Mouse (Mus musculus): Measurements from ENCODE around the gene Hist1h4f. TPM values are rescaled to one million over a fixed set of nuclear protein-coding genes. Genes with fewer than 3 reads are reported as not detected.
"Not testable (repeated sequence)": the region's sequence is repeated elsewhere in the genome, so short reads cannot be mapped to it uniquely, and the experiment has no call there.

Gene Hist1h4f
- total RNA-seq, 1 experiment from 2014 or later, result 15.2 TPM

DNA sequence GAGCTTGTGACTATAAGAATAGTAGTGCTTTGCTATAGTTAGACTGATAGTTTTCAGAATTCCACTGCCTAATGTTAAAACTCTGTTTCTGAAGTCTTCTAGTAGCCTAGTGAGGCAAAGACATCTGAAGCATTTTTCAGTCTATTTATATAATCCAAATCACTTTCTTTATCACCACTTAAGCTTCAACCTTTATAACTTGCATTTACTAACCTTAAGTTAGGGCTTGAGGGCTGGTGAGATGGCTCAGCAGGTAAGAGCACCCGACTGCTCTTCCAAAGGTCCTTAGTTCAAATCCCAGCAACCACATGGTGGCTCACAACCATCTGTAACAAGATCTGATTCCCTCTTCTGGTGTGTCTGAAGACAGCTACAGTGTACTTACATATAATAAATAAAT, 11.6 kb downstream of the Hist1h4f start:
- ATAC-seq (ENCODE audit: extremely low read depth, insufficient number of reproducible peaks, low FRiP score, poor library complexity, severe bottlenecking), result not testable (repeated sequence)

DNA sequence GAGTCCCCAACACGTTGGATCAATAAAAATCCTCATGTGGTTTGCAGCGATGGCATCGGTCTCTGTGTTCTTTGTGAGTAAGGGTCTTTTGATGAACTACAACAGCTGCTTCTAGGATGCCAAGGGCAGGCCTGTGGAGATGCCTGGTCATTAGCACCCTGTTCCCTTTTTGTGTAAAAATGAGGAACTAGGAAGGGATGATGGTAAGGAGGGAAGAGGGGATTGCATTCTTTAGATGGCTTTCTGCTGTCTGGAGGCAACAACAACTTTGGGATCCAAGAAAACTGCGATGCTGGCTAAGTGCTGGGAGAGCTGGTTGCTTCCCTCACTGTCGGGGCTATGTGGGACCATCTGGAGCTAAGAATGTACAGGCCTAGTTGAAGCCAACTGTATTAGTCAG, 13.2 kb downstream of the Hist1h4f start:
- ATAC-seq (ENCODE audit: extremely low read depth, insufficient number of reproducible peaks, low FRiP score, poor library complexity, severe bottlenecking), result no peak

DNA sequence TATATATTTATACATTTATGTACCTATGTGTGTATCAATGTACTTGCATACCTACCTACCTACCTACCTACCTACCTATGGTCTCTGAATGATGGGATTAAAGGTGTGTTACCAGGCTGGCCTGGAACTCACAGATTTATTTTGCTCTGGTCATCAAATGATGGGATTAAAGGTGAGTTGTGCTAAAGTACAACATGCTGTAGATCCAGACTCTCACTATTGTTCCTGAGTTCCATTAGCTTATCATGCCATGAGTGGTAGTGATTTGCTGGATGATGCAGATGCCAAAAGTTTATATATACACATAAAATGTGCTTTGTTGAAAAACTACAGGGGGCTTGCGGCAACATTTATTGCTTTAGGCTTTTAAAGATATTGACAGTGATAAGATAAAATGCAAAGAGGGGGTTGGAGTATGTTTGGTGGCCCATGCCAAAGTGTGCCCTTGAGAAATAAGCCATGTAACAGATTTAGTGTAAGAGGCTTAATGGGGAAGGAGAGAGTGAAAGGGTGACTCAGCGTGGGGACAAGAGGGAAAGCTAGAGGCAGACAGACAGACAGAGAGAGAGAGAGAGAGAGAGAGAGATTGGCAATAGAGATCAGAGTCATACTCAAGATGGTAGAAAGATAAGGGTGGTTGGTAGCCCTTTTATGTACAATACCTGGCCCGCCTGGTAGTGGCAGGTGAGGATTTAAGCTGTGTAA, 14.3 kb downstream of the Hist1h4f start:
- no peak for ATAC-seq (ENCODE audit: extremely low read depth, insufficient number of reproducible peaks, low FRiP score, poor library complexity, severe bottlenecking)

DNA sequence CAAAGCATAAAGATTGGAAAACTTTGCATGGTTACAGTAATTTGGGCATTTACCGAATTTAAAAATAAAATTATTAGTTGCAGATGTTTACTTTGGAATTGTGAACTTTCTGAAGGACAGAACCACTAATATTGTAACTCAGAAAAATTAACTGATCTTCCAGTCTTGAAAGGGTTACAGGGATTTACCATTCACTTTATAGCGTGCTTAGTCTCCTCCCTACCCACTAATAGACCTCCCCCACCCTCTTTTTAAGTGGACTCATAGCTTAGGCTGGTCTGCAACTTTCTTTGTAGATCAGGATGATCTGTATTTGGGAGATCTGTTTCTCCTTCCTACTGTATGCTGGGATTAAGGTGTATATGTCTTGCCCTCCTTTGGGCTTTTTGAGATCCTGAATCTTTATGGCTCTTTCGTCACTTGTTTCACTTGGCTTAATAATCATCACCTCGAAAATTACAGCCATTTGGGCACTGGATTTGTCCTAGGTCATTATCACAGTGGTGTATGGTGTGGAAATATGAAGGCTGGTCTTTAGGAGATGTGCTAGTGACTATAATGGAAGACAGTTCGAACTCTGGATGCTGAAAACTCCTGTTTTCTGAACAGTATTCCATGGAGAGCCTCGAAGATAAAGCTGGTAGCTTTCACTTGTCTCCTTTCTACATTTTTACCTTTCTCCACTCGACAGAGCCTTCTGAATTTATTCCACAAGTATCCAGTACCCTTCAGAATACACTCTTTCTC, 15.2 kb downstream of the Hist1h4f start:
- no peak for ATAC-seq (ENCODE audit: extremely low read depth, insufficient number of reproducible peaks, low FRiP score, poor library complexity, severe bottlenecking)

DNA sequence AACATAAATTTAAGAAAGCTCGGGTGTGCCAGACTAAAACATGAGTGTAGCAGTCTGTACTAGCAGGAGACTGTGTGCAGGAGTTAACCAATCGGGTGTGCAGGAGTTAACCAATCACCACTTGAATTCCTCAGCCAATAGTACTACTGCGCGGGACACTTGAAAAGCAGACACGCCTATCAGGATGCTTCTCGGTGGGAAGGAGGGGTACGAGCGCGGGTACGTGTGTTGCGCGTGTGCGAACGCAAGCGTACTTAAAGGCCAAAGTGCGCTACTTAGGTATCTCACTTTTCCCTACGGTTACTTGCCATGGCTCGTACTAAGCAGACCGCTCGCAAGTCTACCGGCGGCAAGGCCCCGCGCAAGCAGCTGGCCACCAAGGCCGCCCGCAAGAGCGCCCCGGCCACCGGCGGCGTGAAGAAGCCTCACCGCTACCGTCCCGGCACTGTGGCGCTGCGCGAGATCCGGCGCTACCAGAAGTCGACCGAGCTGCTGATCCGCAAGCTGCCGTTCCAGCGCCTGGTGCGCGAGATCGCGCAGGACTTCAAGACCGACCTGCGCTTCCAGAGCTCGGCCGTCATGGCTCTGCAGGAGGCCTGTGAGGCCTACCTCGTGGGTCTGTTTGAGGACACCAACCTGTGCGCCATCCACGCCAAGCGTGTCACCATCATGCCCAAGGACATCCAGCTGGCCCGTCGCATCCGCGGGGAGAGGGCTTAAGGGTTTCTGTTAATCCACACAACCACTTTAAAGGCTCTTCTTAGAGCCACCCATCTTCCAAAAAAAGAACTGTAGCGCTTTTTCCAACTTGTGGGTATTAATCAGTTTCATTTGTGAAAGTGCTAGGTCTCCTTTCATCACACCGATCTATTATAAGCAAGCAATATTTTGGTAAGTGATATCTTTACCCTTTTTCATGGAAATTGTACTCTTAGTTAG, 16.0 kb downstream of the Hist1h4f start, which contains the start of gene Hist1h3g:
Gene Hist1h3g, plus strand, starts transcription at position 286 of the 939 bp plus-strand sequence.
- peak; percentile 75 for ATAC-seq (ENCODE audit: extremely low read depth, insufficient number of reproducible peaks, low FRiP score, poor library complexity, severe bottlenecking)

DNA sequence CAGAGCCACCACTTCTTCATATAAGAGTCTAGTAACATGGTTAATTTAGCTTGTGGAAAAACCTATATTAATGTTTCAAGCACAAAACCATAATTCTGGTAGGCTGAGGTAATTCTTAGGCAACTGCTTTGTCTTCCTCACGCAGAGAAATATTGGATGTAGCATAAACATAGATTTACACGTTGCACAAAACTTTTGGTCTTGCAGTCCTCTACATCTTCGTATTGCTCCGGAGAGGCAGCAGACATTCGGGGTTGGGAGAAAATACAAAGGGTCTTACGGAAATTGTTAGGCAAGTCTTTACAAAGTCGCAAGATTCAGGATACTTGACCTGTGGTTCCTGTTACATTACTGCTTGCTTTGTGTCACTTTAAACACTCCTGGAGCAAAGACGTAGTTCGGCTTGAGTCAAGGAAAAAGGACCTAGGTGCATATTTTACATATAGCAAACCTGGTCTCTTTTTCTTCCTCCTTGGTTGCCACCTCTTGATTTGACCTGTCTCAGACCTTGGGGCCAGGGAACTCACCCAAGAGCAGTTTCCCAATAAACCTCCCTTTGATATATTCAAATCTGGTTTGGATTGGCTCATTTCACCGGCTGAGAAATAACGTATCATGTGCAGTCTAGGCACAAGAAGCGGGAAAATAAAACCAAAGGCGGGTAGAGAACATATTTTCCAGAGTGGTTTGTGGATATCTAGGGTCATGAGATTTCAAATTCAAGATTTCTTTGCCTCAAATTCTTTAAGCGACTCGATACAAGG, 16.9 kb downstream of the Hist1h4f start:
- ATAC-seq (ENCODE audit: extremely low read depth, insufficient number of reproducible peaks, low FRiP score, poor library complexity, severe bottlenecking), result no peak

DNA sequence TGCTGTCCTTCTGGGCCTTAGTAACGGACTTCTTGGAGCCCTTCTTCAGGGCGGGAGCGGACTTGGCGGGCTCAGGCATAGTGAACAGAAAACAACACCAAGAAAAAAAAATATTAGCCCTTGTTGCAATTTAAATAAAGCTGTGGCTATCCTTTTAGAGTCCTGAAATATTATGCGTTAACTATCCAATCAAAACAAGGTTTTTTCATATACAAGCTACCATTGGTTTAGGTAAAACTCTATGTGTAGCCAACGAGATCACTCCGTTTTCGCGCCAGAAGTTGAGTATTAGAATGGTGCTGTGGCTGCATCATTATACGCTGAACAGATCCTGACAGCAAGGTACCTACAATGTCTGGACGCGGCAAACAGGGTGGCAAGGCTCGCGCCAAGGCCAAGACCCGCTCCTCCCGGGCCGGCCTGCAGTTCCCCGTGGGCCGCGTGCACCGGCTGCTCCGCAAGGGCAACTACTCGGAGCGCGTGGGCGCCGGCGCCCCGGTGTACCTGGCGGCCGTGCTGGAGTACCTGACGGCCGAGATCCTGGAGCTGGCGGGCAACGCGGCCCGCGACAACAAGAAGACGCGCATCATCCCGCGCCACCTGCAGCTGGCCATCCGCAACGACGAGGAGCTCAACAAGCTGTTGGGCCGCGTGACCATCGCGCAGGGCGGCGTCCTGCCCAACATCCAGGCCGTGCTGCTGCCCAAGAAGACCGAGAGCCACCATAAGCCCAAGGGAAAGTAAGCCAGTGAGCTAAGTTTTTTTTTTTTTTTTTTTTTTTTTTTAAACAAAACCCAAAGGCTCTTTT, 17.7 kb downstream of the Hist1h4f start, which contains the start of gene Hist1h2af:
Gene Hist1h2af, plus strand, starts transcription at position 347 of the 808 bp plus-strand sequence.
- ATAC-seq (ENCODE audit: extremely low read depth, insufficient number of reproducible peaks, low FRiP score, poor library complexity, severe bottlenecking), result peak; percentile 41; the same call in 1 of the 2 replicates

DNA sequence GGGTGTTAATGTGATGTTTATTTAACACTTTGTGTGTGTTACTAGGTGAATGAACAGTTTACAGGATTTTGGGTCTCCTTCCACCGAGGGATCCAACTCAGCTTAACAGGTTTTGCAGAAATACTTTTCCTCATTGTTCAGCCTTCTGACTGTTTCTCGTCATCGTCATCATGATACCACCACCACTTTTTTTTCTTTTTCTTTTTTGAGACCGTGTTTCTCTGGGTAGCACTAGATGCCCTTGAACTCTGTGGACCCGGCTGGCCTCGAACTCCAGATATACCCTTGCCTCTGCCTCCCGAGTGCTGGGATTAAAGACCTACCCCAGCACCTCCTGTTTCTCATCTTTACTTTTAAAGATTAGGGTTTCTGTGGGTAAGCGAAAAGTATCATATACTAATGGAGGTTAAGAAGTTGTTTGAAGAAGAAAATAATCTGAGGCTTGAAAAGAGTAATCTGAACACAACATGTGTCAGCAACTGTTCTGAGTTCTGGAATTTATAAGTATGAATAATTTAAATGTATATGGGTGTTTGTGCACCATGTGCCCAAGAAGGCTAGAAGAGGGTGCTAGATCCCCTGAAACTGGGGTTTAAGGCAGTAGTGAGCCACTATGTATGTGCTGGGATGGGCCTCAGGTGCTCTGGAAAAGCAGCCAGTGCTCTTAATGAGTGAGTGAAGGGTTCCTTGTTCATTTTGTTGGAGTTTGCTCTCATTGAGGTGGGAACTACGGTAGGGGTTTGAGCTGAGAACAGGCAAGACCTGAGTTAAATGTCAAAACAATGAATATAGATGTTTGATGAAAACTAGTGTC, 19.0 kb downstream of the Hist1h4f start:
- no peak for ATAC-seq (ENCODE audit: extremely low read depth, insufficient number of reproducible peaks, low FRiP score, poor library complexity, severe bottlenecking)

DNA sequence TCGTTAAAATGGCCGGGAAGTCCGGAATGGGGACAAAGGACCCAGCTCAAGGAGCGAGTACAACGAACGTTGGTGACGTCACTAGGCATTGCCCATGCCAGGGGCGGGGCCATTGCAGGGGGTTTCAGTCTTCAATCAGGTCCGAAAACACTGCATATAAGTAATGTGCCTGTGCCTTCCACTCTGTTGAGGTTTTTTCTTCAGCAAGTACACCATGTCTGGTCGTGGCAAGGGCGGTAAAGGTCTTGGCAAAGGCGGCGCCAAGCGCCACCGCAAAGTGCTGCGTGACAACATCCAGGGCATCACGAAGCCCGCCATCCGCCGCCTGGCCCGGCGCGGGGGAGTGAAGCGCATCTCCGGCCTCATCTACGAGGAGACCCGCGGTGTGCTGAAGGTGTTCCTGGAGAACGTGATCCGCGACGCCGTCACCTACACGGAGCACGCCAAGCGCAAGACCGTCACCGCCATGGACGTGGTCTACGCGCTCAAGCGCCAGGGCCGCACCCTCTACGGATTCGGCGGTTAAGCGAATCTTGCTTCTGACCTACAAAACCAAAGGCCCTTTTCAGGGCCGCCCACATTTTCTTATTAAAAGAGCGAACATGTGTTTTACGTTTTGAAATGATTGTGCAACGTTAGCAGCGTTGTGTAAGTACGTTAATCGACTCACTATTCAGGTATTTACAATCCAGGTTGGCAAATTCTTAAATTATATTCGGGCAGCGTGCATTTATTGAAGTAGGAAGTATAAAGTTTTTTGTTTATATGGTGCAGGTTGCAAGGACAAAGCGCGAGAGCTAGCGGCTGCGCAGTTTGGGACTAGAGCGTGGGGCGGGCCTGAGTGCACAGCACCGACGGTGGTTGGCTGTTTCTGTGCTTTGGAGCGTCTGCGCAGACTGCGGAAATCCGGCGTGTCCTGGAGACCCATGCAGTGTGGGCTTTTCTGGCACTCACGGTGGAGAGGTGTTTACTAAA, 20.3 kb downstream of the Hist1h4f start, which contains the start of gene Hist1h4h:
Gene Hist1h4h, plus strand, starts transcription at position 150 of the 975 bp plus-strand sequence.
- peak; percentile 77 for ATAC-seq (ENCODE audit: extremely low read depth, insufficient number of reproducible peaks, low FRiP score, poor library complexity, severe bottlenecking)

DNA sequence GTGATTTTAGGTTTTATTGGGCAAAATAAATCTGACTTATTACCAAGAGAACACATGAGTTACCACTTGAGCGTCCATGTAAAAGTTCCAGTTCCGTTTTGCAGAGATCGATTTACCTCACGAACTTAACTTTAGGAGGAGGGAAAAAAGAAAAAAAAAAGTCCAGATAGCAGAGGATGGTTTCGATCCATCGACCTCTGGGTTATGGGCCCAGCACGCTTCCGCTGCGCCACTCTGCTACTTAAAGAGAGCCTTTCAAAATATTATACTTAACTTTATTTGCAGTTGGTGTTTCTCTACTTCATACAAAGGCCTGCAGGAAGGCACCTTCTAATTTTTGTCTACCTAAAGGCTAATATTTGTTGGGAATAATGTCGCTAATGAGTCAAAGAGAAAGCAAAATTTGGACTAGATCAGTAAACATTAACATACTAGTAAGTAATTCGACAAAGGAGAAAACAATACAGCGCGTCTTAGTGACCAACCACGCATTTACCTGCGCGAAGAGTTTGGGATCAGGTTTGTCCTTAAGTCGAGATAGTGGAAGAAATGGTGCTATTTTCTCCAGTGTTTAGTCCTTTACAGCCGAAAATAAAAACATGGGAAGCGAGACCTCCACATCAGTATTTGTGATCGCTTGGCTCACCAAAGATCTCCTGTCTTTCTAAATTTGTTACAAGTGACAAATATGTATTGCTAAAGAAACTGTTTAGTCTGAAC, 21.1 kb downstream of the Hist1h4f start:
- no peak for ATAC-seq (ENCODE audit: extremely low read depth, insufficient number of reproducible peaks, low FRiP score, poor library complexity, severe bottlenecking)

DNA sequence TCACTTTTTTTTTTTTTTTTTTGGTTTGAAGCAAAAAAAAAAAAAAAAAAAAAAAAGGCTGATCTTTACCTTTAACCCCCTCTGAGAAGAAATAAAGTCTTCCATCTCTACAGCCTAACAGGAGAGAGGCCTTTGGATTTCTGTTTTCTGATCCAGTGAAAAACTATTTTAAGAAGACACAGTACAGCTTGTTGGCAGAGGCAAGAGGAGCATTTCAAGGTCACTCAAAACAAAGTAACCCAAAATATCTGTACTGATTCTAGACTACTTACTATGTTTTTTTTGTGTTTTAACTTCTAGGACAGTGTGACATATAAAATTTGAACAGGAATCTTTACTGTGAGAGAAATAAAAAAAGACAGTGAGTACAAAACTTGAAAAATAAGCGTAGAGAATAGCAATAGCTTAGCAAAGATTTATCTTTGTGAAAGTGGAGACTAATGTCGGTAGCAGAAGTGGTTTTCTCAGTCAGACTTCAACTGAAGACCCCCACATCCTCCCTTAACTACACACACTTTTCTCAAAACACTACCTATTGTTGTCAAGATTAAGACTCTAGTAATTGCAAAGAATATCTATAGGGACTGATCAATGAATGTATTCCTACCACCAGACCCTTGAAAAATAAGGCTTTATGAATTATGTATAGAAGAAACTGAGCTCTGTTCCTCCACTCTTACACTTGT, 21.8 kb downstream of the Hist1h4f start:
- no peak for ATAC-seq (ENCODE audit: extremely low read depth, insufficient number of reproducible peaks, low FRiP score, poor library complexity, severe bottlenecking)

DNA sequence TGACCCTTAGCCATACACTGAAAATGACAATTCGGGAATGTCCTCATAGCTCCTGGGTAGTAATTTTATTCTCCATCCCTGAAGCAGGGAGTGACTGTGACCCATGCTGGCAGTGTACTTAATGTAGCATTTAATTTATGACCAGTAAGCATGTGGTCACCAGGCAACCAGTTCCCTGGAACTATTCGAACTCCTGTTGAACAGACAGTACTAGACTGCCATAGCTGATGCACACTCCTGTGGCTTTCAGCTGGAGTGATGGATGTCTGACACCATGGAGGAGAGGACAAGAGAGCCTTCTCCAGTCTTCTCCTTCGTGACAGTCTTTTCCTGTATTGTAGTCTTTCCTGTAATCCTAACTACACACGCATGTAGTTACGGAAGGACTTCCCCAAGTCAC, 22.4 kb downstream of the Hist1h4f start:
- no peak for ATAC-seq (ENCODE audit: extremely low read depth, insufficient number of reproducible peaks, low FRiP score, poor library complexity, severe bottlenecking)

DNA sequence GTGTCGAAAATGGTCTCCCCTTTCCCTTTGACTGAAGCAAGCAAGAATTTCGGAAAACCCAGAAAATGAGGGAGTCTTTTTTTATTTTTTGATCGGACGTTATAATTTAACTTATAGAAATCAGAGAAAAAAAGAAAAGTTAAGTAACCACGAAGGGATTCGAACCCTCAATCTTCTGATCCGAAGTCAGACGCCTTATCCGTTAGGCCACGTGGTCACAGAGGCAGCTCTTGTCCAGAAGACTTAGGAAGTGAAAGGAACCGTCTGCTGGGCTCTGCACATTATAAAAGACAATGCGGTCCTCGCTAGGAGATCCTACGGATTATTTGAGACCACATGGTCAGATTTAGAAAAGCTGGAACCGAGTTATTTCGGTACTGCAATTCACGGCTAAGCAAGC, 25.1 kb downstream of the Hist1h4f start:
- peak; percentile 34 for ATAC-seq (ENCODE audit: extremely low read depth, insufficient number of reproducible peaks, low FRiP score, poor library complexity, severe bottlenecking)

DNA sequence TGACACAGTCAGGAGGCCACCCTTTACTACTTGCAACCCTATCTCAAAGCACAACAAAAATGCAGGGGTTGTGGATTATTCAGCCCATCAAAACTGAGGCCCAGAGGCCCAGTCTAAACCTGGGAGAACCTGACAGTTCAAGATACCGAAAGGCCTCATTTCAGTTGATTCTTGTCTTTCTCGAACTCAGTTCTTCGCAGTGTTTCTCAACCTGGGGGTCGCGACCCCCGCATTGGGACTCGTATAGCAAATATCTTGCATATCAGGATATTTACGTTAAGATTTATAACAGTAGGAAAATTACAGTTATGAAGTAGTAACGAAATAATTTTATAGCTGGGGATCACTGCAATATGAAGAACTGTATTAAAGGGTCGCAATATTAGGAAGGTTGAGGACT, 25.5 kb downstream of the Hist1h4f start:
- ATAC-seq (ENCODE audit: extremely low read depth, insufficient number of reproducible peaks, low FRiP score, poor library complexity, severe bottlenecking), result no peak

DNA sequence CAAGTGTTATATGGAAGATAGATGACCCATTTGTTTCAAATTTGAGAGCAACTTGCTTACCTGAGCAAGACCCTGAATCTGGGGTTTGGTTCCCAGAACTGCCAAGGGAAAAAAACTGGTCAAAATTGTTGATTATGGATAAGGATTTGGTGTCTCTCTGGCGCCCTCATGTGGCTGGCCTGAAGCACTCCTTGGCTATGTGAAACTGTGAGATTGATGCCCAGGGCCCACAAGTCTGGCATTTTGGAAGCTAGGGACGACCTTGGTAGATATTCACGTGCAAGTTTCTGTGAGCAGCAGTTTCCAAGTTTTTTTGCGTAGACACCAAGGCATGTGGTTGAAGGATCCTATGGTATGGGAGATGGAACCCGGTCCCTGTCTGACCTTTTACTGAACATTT, 26.8 kb downstream of the Hist1h4f start:
- ATAC-seq (ENCODE audit: extremely low read depth, insufficient number of reproducible peaks, low FRiP score, poor library complexity, severe bottlenecking), result peak; percentile 66; the same call in 1 of the 2 replicates

Measured in neutrophil, adult 5-6 weeks (primary cell).